Mouse (Mus musculus) midbrain, embryonic 11.5 days (tissue): ENCODE measurements around the gene Teddm1b. TPM values are rescaled to one million over a fixed set of nuclear protein-coding genes. Genes with fewer than 3 reads are reported as not detected.
"Not testable (repeated sequence)": the region's sequence is repeated elsewhere in the genome, so short reads cannot be mapped to it uniquely, and the experiment has no call there.

Source experiments
- ATAC-seq: fragments of 200-750 bp; cut with Nextera tagmentation; 2 replicates; pipeline ENCODE4 v1.8.0; 2017; ENCODE audit warnings: moderate TSS enrichment, moderate library complexity; ENCODE audit not compliant: low FRiP score
- DNase-seq: peaks from one replicate; pipeline ENCODE4 v3.0.0; 2015; ENCODE audit warnings: low spot score; ENCODE audit errors: missing footprints
- H3K27ac ChIP-seq: fragments of 300-500 bp; sonication (generic); 2 replicates; pipeline ENCODE4 v1.5.1; 2014; ENCODE audit warnings: low read depth, low read length
- H3K27me3 ChIP-seq: fragments of 300-500 bp; sonication (generic); 2 replicates; pipeline ENCODE4 v1.6.1; 2014; ENCODE audit warnings: mild to moderate bottlenecking, low read length, moderate library complexity, mixed read lengths; ENCODE audit not compliant: control insufficient read depth, insufficient read depth
- H3K36me3 ChIP-seq: fragments of 300-500 bp; sonication (generic); 2 replicates; pipeline ENCODE4 v1.6.1; 2014; ENCODE audit warnings: mild to moderate bottlenecking, low read length, moderate library complexity, mixed read lengths; ENCODE audit not compliant: control insufficient read depth, insufficient read depth
- H3K4me1 ChIP-seq: fragments of 300-500 bp; sonication (generic); 2 replicates; pipeline ENCODE4 v1.6.1; 2014; ENCODE audit warnings: low read length; ENCODE audit not compliant: control insufficient read depth, insufficient read depth
- H3K4me2 ChIP-seq: fragments of 300-500 bp; sonication (generic); 2 replicates; pipeline ENCODE4 v1.6.1; 2014; ENCODE audit warnings: mild to moderate bottlenecking, moderate library complexity
- H3K4me3 ChIP-seq: fragments of 300-500 bp; sonication (generic); 2 replicates; pipeline ENCODE4 v1.5.1; 2014; ENCODE audit warnings: low read depth, low read length
- H3K9ac ChIP-seq: fragments of 300-500 bp; sonication (generic); 2 replicates; pipeline ENCODE4 v1.6.1; 2014; ENCODE audit warnings: low read length
- H3K9me3 ChIP-seq: fragments of 300-500 bp; sonication (generic); 2 replicates; pipeline ENCODE4 v1.6.1; 2016; ENCODE audit warnings: low read length; ENCODE audit not compliant: control insufficient read depth
- WGBS: fragments of 180-500 bp; shearing (Covaris S2); extraction: QIAGEN DNeasy Blood & Tissue Kit; methylation state at CpG from one replicate; pipeline ENCODE4 v1.1.7; 2014; 5-methylcytosine and 5-hydroxymethylcytosine counted together
- polyA plus RNA-seq: library from polyadenylated mRNA; unstranded; fragments of >200 nt; fragmentation: Nextera tagmentation; extraction: Ambion mirVana; gene quantifications from 2 replicates; pipeline ENCODE4 v1.2.1, GENCODE M21; 2014

Gene Teddm1b
- polyA plus RNA-seq, 1 experiment from 2014 or later: 0.77 TPM

DNA sequence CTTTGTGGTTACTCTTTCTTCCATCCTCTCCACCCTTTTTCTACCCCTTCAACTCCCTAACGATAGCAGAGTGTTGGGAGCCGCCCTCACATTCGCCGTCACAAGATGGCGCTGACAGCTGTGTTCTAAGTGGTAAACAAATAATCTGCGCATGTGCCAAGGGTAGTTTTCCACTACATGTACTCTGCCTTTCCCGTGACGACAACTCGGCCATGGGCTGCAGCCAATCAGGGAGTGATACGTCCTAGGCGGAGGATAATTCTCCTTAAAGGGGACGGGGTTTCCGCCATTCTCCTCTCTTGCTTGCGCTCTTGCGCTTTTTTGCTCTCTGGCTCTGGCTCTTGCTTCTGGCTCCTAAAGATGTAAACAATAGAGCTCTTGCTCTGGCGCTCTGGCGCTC, 6.2 kb downstream of the Teddm1b start:
- not testable (repeated sequence) for H3K4me3 ChIP-seq
- WGBS: 96% methylated on average over 17 of the region's 17 CpGs

GRCm38 (mm10) chr1:153886024-153886633, 12.0 kb downstream of the Teddm1b start:
- Histone ChIP-seq H3K36me3 (no peaks in the 10 kb centered on the region), H3K27ac (no peak overlapping the region), H3K27me3 (no peaks in the 10 kb centered on the region), H3K9me3 (no peaks in the 10 kb centered on the region), H3K4me1 (no peaks in the 10 kb centered on the region), H3K9ac (no peak overlapping the region), H3K4me3 (no peak overlapping the region), H3K4me2 (no peak overlapping the region)
- 38% methylated on average over 17 of the region's 17 CpGs for WGBS
- ATAC-seq (no peak), DNase-seq (peak; percentile 81)

More for the DNA sequence above, 6.2 kb downstream of the Teddm1b start:
- not testable (repeated sequence) for H3K9ac ChIP-seq, H3K4me2 ChIP-seq, H3K4me1 ChIP-seq, H3K27me3 ChIP-seq, H3K27ac ChIP-seq, H3K36me3 ChIP-seq, ATAC-seq, DNase-seq, H3K9me3 ChIP-seq

GRCm38 (mm10) chr1:153890121-153890520, 16.0 kb downstream of the Teddm1b start:
- Histone ChIP-seq H3K4me1 (0 out of 2 replicates have a peak, but pooled peaks cover 1% of the 10 kb centered on the region), H3K27ac (no peak overlapping the region), H3K9me3 (no peaks in the 10 kb centered on the region), H3K27me3 (no peaks in the 10 kb centered on the region), H3K4me3 (no peak overlapping the region), H3K9ac (no peak overlapping the region), H3K4me2 (no peak overlapping the region), H3K36me3 (no peaks in the 10 kb centered on the region)
- 98% methylated on average over 10 of the region's 10 CpGs for WGBS
- peak; percentile 53 for DNase-seq
- no peak for ATAC-seq

GRCm38 (mm10) chr1:153891442-153891841, 17.3 kb downstream of the Teddm1b start, which contains the start of gene Teddm1a:
TSS of gene Teddm1a (plus strand) at chr1:153891742.
- 0 out of 2 replicates have a peak, but pooled peaks cover 2% of the 10 kb centered on the region for H3K4me1 ChIP-seq
- H3K4me3 ChIP-seq: no peak within 1 kb of the TSS
- no peaks in the 10 kb centered on the region for H3K9me3 ChIP-seq
- H3K27ac ChIP-seq: no peak within 1 kb of the TSS
- H3K27me3 ChIP-seq: no peaks in the 10 kb centered on the region
- no peak within 1 kb of the TSS for H3K9ac ChIP-seq
- DNase-seq (peak; percentile 47), ATAC-seq (no peak)
- no peak within 1 kb of the TSS for H3K4me2 ChIP-seq
- no peaks in the 10 kb centered on the region for H3K36me3 ChIP-seq
- 74% methylated on average over 4 of the region's 4 CpGs for WGBS

GRCm38 (mm10) chr1:153893746-153894145, 19.6 kb downstream of the Teddm1b start:
- WGBS: 67% methylated on average over 2 of the region's 2 CpGs
- no peaks in the 10 kb centered on the region for H3K9me3 ChIP-seq
- H3K4me2 ChIP-seq: no peak overlapping the region
- H3K9ac ChIP-seq: no peak overlapping the region
- 0 out of 2 replicates have a peak, but pooled peaks cover 2% of the 10 kb centered on the region for H3K4me1 ChIP-seq
- no peak for ATAC-seq
- no peak overlapping the region for H3K4me3 ChIP-seq
- no peak overlapping the region for H3K27ac ChIP-seq
- no peaks in the 10 kb centered on the region for H3K27me3 ChIP-seq
- DNase-seq: peak; percentile 76
- H3K36me3 ChIP-seq: no peaks in the 10 kb centered on the region

GRCm38 (mm10) chr1:153894201-153894893, 20.2 kb downstream of the Teddm1b start:
- no peak overlapping the region for H3K4me2 ChIP-seq
- H3K4me3 ChIP-seq: no peak overlapping the region
- no peak overlapping the region for H3K9ac ChIP-seq
- 67% methylated on average over 8 of the region's 8 CpGs for WGBS
- ATAC-seq: no peak
- peak; percentile 57 for DNase-seq
- H3K9me3 ChIP-seq: no peaks in the 10 kb centered on the region
- no peaks in the 10 kb centered on the region for H3K36me3 ChIP-seq
- no peak overlapping the region for H3K27ac ChIP-seq
- H3K27me3 ChIP-seq: no peaks in the 10 kb centered on the region
- 0 out of 2 replicates have a peak, but pooled peaks cover 2% of the 10 kb centered on the region for H3K4me1 ChIP-seq

DNA sequence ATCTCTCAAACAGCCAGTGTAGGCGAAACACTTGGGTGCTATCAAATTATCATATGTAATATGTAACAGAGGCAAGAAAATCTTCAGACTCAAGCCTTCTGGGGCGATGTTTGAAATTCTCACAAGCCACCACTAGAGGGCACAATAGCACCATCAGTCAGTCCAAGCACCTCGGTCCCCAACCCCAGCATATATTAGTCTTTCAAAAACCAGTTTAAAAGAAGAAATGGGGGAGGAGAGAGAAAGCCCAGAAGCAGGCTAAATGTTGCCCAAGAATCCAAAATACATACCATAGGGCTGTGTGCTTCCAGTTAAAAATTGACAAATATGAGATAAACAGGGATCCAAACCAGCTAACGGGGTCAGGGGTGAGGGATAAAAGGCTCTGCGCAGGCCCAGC, 20.8 kb downstream of the Teddm1b start:
- no peak for ATAC-seq
- no peak overlapping the region for H3K9ac ChIP-seq
- 39% methylated on average over 5 of the region's 5 CpGs for WGBS

DNA sequence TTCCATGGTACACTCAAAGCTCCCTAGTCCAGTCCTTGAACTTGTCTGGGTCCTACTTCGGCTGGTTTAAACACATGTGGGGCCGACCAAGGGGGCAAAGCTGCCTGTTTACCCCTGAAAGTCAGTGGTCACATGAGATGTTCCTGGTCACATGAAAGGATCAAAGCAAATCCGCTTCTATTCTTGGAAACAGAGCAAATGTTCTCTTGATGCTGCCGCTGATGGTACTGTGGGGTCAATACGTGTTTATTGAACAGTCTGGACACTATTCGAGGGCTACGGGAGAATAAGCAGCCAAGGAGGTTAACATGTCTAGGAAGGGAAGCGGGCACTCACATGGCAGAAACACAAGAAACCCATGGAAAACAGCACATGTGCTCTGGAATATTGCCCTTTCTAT, 23.1 kb downstream of the Teddm1b start:
- no peak overlapping the region for H3K4me2 ChIP-seq
- no peak overlapping the region for H3K9ac ChIP-seq
- H3K27ac ChIP-seq: no peak overlapping the region
- no peaks in the 10 kb centered on the region for H3K9me3 ChIP-seq
- H3K27me3 ChIP-seq: no peaks in the 10 kb centered on the region
- H3K36me3 ChIP-seq: no peaks in the 10 kb centered on the region
- DNase-seq (peak; percentile 74), ATAC-seq (no peak)
- peaks cover 14% of the 10 kb centered on the region for H3K4me1 ChIP-seq
- no peak overlapping the region for H3K4me3 ChIP-seq
- WGBS: 87% methylated on average over 8 of the region's 8 CpGs

More for the DNA sequence above, 20.8 kb downstream of the Teddm1b start:
- Histone ChIP-seq H3K27me3 (no peaks in the 10 kb centered on the region), H3K4me3 (no peak overlapping the region), H3K9me3 (no peaks in the 10 kb centered on the region), H3K36me3 (no peaks in the 10 kb centered on the region), H3K27ac (no peak overlapping the region), H3K4me2 (no peak overlapping the region), H3K4me1 (0 out of 2 replicates have a peak, but pooled peaks cover 2% of the 10 kb centered on the region)
- DNase-seq: peak; percentile 98
